Mouse (Mus musculus): ENCODE measurements at regions not wholly inside any gene's neighbourhood (a gene's known extent, or its start where the extent isn't known, plus 50 kb on each side); places are given as distances from the start of the nearest gene placed in this dataset.

- 82% methylated on average over 10 of the region's 10 CpGs for WGBS
- Histone ChIP-seq H3K9ac (no peak overlapping the region), H3K27me3 (replicated peaks) (no peaks in the 10 kb centered on the region), H3K4me1 (no peaks in the 10 kb centered on the region), H3K9me3 (no peaks in the 10 kb centered on the region), H3K4me3 (no peak overlapping the region), H3K27ac (replicated peaks) (no peak overlapping the region), H3K4me2 (no peak overlapping the region), H3K36me3 (no peaks in the 10 kb centered on the region)
- no peak for ATAC-seq (ENCODE audit: extremely low read depth, insufficient number of reproducible peaks, low FRiP score, low TSS enrichment)
These were observed 147.6 kb upstream of the Auts2 start for GRCm38 (mm10) chr5:132690784-132691183.

DNA sequence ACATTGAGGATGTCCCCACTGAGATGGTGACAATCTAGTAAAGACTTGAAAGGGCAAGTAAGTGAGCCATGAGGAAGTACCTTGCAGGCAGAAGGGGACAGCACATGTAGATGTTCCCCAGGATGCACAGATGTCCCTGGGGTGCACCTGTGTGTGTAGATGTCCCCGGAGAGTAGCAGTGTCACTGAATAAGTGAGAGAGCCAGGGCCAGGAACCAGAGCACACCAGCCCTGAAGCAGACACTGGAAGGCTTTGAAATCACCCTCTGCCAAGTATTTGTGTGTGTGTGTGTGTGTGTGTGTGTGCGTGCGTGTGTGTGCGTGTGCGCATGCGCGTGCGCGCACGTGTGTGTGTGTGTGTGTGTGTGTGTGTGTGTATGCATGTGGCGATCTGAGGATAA is 132.1 kb upstream of the Auts2 start:
- H3K27ac ChIP-seq (replicated peaks) = no peak overlapping the region
- H3K27me3 ChIP-seq (replicated peaks) = peaks cover 19% of the 10 kb centered on the region; the same call in 1 of the 2 replicates
- no peak overlapping the region for H3K4me2 ChIP-seq
- WGBS = 94% methylated on average over 11 of the region's 11 CpGs
- H3K36me3 ChIP-seq = no peaks in the 10 kb centered on the region
- no peak overlapping the region for H3K9ac ChIP-seq
- H3K4me1 ChIP-seq = no peaks in the 10 kb centered on the region
- no peak for ATAC-seq (ENCODE audit: extremely low read depth, insufficient number of reproducible peaks, low FRiP score, low TSS enrichment)
- H3K9me3 ChIP-seq = no peaks in the 10 kb centered on the region
- no peak overlapping the region for H3K4me3 ChIP-seq

DNA sequence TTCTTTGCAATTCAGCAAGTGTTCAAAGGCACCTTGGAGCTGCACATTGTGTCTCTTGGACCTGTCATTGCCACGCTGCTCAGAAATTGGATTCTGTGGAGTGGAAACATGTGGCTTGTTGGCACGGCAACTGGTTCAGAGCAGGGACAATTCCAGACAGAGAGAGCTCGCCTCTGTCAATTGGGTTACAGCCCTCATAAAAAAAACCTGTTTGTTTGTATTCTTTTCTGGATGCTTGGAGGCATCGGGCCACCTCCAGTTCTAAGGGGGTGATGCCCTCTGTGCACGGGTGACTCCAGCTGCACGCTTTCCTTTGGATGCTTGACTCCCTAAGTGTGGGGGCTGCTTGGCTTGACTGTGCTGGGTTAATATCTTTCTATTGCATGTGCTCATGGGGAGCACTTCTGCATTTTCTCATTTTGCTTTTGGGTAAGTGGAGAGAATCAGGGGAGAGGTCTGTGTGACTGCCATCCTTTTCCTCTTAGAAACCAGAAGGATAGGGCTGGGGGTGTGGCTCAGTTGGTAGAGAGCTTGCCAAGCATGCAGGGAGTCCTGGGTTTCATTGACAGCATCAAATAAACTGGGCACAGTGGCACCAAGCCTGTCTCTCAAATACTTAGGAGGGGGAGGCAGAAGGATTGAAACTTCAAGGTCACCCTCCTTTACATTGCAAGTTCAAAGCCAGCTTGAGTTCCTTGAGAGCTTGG is 130.6 kb upstream of the Auts2 start:
- Histone ChIP-seq H3K4me2 (no peak overlapping the region), H3K36me3 (no peaks in the 10 kb centered on the region), H3K9me3 (no peaks in the 10 kb centered on the region), H3K9ac (no peak overlapping the region), H3K27me3 (replicated peaks) (peaks cover 19% of the 10 kb centered on the region; the same call in 1 of the 2 replicates), H3K27ac (replicated peaks) (no peak overlapping the region), H3K4me1 (no peaks in the 10 kb centered on the region), H3K4me3 (no peak overlapping the region)
- 60% methylated on average over 6 of the region's 6 CpGs for WGBS
- no peak for ATAC-seq (ENCODE audit: extremely low read depth, insufficient number of reproducible peaks, low FRiP score, low TSS enrichment)

- no peak overlapping the region for H3K4me3 ChIP-seq
- H3K27me3 ChIP-seq (replicated peaks) = peaks cover 19% of the 10 kb centered on the region; the same call in 1 of the 2 replicates
- H3K36me3 ChIP-seq = no peaks in the 10 kb centered on the region
- 37% methylated on average over 5 of the region's 5 CpGs for WGBS
- no peak overlapping the region for H3K9ac ChIP-seq
- peaks cover 11% of the 10 kb centered on the region for H3K4me1 ChIP-seq
- no peak overlapping the region for H3K27ac ChIP-seq (replicated peaks)
- no peak overlapping the region for H3K4me2 ChIP-seq
- ATAC-seq (ENCODE audit: extremely low read depth, insufficient number of reproducible peaks, low FRiP score, low TSS enrichment) = no peak
- H3K9me3 ChIP-seq = no peaks in the 10 kb centered on the region
These were observed 128.4 kb upstream of the Auts2 start for GRCm38 (mm10) chr5:132671496-132671895.

DNA sequence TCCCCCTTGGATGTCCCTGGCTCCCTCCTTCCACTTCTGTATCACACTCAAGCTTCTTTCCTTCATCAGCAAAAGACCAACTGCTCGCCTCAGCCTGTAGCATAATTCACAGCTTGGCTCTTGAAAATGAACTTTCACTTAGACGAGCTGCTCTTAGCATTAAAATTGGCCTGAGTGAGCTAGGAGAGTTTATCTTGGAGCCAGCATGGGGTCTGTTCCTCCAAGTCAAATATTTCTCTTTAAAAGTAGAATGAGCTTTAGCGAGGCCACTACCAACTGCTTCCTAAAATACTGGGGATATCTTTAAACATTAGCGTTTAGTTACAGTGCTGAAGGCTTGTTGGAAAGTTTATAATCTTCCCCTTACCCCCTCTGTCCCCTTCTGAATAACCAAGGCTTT is 124.2 kb upstream of the Auts2 start:
- Histone ChIP-seq H3K36me3 (no peaks in the 10 kb centered on the region), H3K4me3 (no peak overlapping the region), H3K27ac (replicated peaks) (0 out of 2 replicates have a peak overlapping the region, but pooled peaks have one; percentile 5), H3K9ac (no peak overlapping the region), H3K27me3 (replicated peaks) (peaks cover 5% of the 10 kb centered on the region; the same call in 1 of the 2 replicates), H3K9me3 (no peaks in the 10 kb centered on the region), H3K4me2 (no peak overlapping the region), H3K4me1 (peaks cover 11% of the 10 kb centered on the region)
- WGBS = 28% methylated on average over 4 of the region's 4 CpGs
- ATAC-seq (ENCODE audit: extremely low read depth, insufficient number of reproducible peaks, low FRiP score, low TSS enrichment) = no peak

DNA sequence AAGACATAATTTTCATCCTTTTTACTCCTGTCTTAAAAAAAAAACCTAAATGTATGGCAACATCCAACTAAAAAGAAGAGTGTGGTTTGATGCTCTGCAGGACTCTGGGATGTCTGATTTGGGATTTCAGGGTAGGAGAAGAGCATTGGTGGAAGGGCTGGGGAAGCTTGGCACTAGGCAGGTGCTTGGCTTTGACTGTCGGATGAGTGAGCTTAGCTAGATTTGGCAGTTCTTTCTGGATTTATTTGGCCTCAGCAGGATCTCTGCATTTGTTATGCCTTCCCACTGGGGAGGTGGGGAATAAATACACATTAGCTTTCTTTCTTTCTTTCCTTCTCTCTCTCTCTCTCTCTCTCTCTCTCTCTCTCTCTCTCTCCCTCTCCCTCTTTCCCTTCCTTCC is 118.1 kb upstream of the Auts2 start:
- no peak for ATAC-seq (ENCODE audit: extremely low read depth, insufficient number of reproducible peaks, low FRiP score, low TSS enrichment)
- Histone ChIP-seq H3K9ac (no peak overlapping the region), H3K9me3 (peaks cover 12% of the 10 kb centered on the region), H3K27me3 (replicated peaks) (peaks cover 8% of the 10 kb centered on the region; the same call in 1 of the 2 replicates), H3K4me3 (no peak overlapping the region), H3K36me3 (no peaks in the 10 kb centered on the region), H3K4me2 (no peak overlapping the region), H3K4me1 (no peaks in the 10 kb centered on the region), H3K27ac (replicated peaks) (no peak overlapping the region)
- WGBS = 71% methylated on average over 1 of the region's 1 CpGs

GRCm38 (mm10) chr5:132660036-132660435 is 116.9 kb upstream of the Auts2 start:
- Histone ChIP-seq H3K4me3 (no peak overlapping the region), H3K9me3 (peaks cover 12% of the 10 kb centered on the region), H3K36me3 (no peaks in the 10 kb centered on the region), H3K27me3 (replicated peaks) (peaks cover 8% of the 10 kb centered on the region; the same call in 1 of the 2 replicates), H3K27ac (replicated peaks) (no peak overlapping the region), H3K4me1 (no peaks in the 10 kb centered on the region), H3K9ac (no peak overlapping the region), H3K4me2 (no peak overlapping the region)
- 70% methylated on average over 7 of the region's 7 CpGs for WGBS
- ATAC-seq (ENCODE audit: extremely low read depth, insufficient number of reproducible peaks, low FRiP score, low TSS enrichment) = no peak

- H3K4me1 ChIP-seq = peaks cover 8% of the 10 kb centered on the region
- H3K4me2 ChIP-seq = no peak overlapping the region
- H3K4me3 ChIP-seq = no peak overlapping the region
- H3K9ac ChIP-seq = no peak overlapping the region
- no peaks in the 10 kb centered on the region for H3K36me3 ChIP-seq
- H3K27ac ChIP-seq (replicated peaks) = no peak overlapping the region
- H3K9me3 ChIP-seq = peaks cover 12% of the 10 kb centered on the region
- 83% methylated on average over 7 of the region's 7 CpGs for WGBS
- H3K27me3 ChIP-seq (replicated peaks) = no peaks in the 10 kb centered on the region; the same call in 1 of the 2 replicates
- no peak for ATAC-seq (ENCODE audit: extremely low read depth, insufficient number of reproducible peaks, low FRiP score, low TSS enrichment)
These were observed 111.2 kb upstream of the Auts2 start for GRCm38 (mm10) chr5:132654382-132654781.

DNA sequence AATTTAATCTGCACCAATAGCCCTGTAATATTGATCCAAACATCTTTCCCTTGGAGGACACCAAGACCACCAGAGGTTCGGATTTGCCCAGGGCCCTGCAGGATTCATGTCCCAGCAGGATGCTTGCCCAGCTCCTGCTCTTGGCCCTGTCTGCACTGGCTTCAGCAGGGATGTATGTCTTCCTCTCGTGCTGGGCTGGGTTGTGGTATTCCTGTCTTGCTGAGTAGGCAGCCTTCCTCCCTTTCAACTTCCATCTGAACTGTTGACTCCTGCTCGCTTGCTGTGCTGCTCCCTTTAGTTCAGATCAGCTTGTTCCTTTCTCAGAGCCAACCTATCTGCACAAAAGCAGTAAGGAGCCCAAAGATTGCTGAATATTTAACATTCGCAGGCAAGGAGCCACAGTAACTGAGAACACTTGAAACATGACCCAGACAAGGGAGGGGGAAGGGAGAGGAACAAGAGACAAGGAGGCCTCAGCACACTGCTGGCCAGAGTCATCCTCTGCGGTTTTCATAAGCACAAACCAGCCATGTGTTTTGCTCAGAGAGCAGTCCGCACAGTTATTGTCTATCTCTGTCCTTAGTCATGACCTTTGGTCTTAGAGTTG is 110.7 kb upstream of the Auts2 start:
- H3K9me3 ChIP-seq = peaks cover 12% of the 10 kb centered on the region
- ATAC-seq (ENCODE audit: extremely low read depth, insufficient number of reproducible peaks, low FRiP score, low TSS enrichment) = no peak; the same call in 1 of the 2 replicates
- peaks cover 8% of the 10 kb centered on the region for H3K4me1 ChIP-seq
- 35% methylated on average over 6 of the region's 6 CpGs for WGBS
- H3K4me2 ChIP-seq = no peak overlapping the region
- no peaks in the 10 kb centered on the region for H3K36me3 ChIP-seq
- no peak overlapping the region for H3K4me3 ChIP-seq
- H3K27ac ChIP-seq (replicated peaks) = no peak overlapping the region
- no peak overlapping the region for H3K9ac ChIP-seq
- H3K27me3 ChIP-seq (replicated peaks) = peaks cover under 1% of the 10 kb centered on the region; the same call in 1 of the 2 replicates

GRCm38 (mm10) chr5:132652201-132652600 is 109.1 kb upstream of the Auts2 start:
- Histone ChIP-seq H3K4me1 (peaks cover 13% of the 10 kb centered on the region), H3K27me3 (replicated peaks) (peaks cover 6% of the 10 kb centered on the region; the same call in 1 of the 2 replicates), H3K4me2 (no peak overlapping the region), H3K4me3 (no peak overlapping the region), H3K36me3 (no peaks in the 10 kb centered on the region), H3K9me3 (peaks cover 6% of the 10 kb centered on the region), H3K27ac (replicated peaks) (no peak overlapping the region), H3K9ac (no peak overlapping the region)
- no peak for ATAC-seq (ENCODE audit: extremely low read depth, insufficient number of reproducible peaks, low FRiP score, low TSS enrichment)
- 31% methylated on average over 1 of the region's 1 CpGs for WGBS

GRCm38 (mm10) chr5:132649771-132650170 is 106.6 kb upstream of the Auts2 start:
- Histone ChIP-seq H3K4me3 (no peak overlapping the region), H3K9me3 (no peaks in the 10 kb centered on the region), H3K9ac (no peak overlapping the region), H3K36me3 (no peaks in the 10 kb centered on the region), H3K4me1 (peaks cover 13% of the 10 kb centered on the region), H3K27me3 (replicated peaks) (peaks cover 6% of the 10 kb centered on the region; the same call in 1 of the 2 replicates), H3K27ac (replicated peaks) (no peak overlapping the region), H3K4me2 (no peak overlapping the region)
- WGBS = 42% methylated on average over 7 of the region's 7 CpGs
- ATAC-seq (ENCODE audit: extremely low read depth, insufficient number of reproducible peaks, low FRiP score, low TSS enrichment) = no peak

Data from heart, embryonic 13.5 days (tissue).